Mouse (Mus musculus) right cerebral cortex, postnatal 36 days (tissue): ENCODE data around the gene Wipf1.
"Not testable (repeated sequence)": the region's sequence is repeated elsewhere in the genome, so short reads cannot be mapped to it uniquely, and the experiment has no call there.

Experiments used
- DNase-seq, 2 experiments: peaks; one replicate each; pipeline ENCODE4 v3.0.0; 2022; ENCODE audit warnings: low spot score in 2 of 2, mixed read lengths in 1 of 2

Gene Wipf1

DNA sequence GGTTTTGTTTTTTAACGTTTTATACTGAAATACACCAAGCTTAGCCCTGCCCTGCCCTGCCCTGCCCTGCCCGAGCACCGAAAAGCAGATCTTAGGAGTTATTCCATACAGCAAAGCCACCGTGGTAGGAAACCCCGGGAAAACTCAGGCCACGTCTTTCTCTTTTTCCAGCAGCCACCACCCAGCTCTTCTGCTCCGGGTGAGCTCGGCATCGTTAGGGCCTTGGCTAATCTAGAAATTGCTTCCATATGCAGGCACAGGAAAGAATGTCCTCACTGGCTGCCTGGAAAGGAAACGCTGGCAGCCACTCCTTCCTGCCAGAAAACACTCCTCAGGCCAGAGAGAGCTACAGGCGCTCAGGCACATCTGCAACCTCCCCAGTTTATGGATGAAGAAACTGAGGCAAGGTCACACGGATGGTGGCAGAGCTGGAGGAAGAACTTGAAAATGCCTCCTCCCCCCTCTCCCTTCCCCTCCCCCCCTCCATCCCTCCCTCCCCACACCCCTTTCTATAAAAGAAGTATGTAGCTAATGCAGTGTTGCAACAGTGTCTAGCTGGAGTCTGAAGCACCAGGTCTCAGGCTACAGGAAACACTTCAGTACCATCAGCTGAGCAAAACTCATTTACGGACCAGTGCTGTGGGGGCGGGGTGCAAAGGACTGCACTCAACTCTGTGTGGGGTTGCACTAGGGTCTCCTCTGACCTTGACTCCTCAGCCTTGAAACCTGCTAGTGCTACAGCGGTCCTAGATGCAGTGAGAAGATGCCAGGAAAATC lies 20.1 kb downstream of the Wipf1 start:
- no peak for DNase-seq

DNA sequence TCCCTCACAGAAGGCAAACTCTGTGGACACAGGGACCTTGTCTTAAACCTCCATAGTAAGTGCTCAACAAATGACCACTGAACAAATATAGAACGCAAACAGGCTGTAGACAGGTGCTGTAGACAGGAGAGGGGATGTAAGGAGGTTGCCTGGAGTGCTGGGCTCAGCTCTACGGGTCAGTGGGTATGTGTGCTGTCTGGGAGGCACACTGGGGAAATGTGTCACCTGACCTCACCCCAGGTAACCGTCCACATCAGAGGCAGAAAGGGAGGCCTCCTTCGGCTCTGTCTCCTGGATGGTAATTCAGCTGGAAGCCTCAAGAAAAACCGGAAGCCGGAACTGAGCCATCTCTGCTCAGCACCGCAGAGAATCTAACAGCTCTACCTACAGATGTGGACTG lies 21.6 kb downstream of the Wipf1 start:
- no peak for DNase-seq

DNA sequence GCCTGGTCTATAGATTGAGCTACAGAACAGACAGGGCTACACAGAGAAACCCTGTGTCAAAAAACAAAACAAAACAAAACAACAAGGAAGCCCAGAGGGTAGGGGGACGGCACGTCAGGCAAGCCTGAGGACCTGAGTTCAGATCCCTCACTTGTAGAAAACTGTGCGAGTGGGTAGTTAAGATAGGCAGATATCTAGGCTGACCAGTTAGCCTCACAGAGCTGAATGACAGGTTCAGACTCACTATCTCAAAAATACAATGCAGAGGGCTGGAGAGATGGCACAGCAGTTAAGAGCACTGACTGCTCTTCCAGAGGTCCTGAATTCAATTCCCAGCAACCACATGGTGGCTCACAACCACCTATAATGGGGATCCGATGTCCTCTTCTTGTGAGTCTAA lies 23.2 kb downstream of the Wipf1 start:
- DNase-seq, result not testable (repeated sequence)

DNA sequence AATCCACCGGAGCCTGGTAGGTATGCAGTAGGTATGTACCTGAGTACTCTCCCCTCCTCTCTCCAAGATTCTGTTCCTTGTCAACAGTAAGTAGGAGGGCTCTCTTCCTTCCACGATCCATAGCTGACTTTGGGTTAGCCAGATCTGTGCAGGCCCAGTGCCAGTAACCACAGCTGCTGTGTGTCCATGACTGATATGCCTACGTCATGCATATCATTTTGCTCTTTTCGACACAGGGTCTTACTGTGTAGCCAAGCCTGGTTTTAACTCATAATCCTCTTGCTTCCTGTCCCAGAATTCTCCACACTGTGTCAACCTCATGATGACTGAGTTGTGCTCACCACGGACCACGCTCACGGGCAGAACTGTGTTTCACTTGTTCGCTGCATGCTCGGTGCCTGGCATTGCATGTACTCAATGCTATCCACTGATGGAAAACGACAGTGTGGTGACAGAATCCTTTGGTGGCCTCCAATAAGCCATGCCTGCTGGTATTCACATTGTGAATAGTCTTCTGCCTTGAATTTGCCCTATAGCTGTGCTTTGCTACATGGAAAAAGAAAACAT lies 26.6 kb downstream of the Wipf1 start:
- DNase-seq, result no peak

DNA sequence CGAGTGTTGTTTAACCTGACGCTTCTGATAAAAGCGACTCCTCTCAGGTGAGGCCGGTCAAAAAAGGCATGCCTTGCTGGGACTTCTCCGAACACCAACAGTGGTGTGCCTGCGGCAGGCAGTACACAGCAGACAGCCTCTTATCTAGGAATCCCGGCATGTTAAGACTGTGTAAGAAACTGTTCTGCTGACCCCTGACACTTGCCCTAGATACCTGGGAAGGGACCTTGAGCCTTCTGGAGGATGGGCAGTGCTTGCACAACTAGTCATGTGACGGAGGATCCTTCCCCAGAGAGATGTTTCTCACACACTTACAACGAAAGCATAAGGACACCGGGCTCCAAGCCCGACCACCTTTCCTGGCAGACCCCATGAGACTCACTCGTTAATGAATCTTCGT lies 28.7 kb downstream of the Wipf1 start:
- DNase-seq, result no peak

DNA sequence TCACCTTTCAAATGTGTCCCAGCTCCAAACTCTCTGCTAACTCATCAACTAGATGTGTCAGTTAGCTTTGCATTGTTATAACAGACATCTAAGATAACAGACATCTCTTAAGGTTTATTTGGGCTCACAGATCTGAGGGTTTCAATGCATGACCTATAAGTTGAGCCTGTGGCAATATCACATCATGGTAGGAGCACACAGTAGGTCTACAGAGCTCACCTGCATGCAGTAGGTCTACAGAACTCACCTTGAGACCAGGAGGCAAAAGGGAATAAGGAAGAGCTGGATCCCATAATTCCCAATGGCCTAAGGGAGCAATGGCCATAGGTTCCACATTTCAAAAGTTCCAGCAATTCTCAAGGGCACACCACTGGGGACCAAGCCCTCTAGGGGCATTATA lies 31.2 kb downstream of the Wipf1 start:
- no peak for DNase-seq

DNA sequence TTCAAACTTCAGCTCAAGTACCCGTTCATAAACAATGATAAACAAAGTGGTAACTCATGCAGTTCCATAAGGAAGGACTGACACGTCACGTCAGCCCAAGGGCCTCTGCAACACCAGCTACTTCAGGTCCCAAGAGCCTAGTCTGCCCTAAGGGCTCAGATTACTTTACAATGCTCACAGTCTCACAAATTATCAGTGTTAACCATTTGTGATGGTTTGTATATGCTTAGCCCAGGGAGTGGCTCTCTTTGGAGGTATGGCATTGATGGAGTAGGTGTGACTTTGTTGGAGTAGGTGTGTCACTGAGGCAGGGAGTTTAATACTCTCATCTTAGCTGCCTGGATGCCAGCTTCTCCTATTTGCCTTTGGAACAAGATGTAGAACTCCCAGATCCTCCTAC lies 32.0 kb downstream of the Wipf1 start:
- DNase-seq, result no peak

DNA sequence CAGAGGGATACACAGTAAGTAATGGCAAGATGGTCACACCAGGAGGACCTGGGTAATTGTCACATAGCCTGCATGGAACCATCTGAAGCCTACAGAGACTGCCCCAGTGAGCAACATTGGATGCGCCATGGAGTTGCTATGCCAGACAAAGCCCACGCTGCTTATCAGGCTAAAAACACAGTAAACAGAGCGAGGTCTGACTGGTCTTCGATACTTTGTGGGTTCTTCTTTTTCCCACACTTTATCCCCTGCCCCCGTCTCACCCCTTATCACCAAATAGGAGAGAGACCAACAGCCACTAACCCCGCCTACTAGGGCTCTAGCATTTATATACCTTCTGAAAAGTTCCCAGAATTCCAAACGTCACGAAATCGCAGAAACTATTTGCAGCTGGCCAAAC lies 32.6 kb downstream of the Wipf1 start:
- DNase-seq, result no peak

DNA sequence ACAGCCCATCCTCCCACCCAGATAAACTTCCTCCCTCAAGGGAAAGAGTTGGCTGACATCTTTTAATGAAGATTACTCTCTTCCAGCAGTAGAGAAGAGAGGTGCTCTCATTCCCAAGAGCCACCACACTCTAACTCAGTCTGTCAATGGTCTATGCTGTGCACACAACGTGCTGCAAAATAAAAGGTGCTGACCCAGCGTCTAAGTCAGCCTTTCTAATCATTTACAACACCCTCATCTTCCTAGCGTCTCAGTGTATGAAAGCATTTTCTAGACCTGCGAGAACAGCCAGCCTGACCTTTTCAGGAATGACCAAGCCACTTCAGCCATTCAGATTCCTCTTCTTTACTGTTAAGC lies 33.2 kb downstream of the Wipf1 start:
- no peak for DNase-seq

DNA sequence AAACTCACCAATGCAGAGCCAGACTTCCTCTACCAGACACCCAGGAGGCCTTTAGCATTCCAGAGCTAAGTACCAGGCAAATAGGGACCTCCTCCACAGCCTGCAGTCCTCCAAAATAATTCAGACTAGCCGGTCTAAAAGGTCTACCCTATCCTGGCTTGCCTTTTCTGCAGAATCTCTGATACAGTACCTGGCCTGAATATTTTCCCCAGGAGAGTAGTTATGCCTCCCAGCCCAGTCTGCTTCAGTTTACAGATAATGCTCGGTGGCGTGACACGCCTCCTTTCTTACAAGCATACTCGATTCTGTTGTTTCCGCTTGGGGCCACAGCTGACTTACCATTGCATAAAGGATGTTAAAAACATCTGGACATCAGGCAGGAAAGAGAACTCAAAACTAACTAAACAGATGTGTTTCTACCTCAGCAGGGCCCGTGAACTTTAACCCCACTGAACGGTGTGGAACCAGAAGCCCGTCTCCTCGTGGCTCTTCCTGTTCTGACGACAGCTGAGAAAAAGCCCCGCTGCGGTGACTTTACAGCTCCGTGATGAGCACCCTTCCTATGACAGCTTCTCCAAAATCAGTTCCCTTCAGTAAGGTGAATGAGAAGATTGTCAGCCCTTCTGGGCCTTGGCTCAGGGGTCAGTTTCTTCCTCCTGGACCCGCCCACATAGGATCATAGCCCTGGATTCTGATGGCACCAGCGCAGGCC lies 33.8 kb downstream of the Wipf1 start:
- DNase-seq, result no peak

DNA sequence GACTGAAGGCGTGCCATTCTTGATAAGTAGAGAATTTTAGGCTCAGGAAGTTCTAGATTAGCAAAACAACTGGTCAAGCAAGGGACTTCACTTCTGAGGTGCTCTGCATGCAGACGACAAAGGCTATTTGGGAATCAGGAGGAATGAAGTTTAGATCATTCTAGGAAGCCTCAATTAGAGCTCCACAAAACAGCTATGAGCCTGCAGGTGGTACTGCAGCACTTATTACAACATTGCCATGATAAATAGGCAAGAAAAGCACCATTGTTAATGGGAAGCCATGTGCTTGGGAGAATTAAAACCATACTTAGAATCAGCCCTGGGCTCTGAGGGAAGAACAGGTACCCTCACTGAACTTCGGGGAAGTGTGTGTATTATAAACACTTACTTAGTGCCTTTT lies 36.0 kb downstream of the Wipf1 start:
- no peak for DNase-seq

DNA sequence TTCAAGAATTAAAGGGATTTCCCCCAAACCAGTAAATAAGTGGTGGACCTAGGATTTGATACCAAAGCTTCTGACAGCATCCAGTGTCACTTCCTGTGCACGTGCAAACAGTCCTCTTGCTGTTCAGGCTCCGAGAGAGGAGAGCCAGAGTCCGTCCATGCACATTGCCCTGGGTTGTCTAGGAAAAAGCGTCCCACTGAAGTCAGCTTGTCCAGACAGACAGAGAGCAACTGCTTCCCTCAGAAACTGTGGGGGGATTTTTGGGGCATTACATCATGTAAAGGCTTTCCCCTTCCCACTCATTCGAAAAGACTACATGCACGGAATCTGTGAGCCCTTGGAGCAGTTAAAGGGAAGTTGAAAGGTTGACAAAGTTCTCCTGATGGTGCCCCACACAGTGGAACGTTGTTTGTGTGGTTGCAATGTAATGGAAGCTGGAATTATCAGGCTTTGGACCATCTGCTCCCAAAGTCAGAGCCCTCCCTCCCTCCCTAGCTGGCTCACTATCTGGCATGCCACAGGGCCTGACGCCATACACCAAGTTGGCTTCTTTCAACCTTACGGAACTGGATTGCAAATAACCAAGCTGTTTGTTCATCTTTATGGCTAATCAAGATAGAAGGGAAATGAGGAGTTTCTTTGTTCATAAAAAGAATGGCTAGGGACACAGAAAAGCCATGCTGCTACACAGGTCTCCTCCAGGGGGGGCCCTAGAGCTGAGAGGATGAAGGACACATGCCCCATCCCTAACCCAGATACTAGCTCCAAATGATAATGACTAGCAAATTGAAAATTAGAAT lies 37.9 kb downstream of the Wipf1 start:
- no peak for DNase-seq

DNA sequence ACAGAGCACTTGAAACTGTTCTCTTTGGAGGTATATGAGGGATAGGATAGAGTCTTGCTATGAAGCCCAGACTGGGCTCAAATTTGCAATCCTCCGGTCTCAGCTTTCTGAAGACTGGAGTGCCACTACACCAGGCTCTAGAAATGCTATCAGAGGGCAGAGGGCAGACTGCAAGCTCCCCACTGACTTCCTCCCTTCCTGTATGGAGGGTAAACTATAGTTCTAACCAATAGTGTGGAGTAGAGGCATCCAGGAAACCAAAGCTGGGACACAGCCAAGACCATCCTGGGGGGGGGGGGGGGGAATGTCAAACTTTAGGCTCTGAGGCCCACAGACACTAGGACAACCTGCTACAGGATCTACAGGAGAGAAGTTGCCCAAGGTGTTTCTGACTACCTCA lies 39.1 kb downstream of the Wipf1 start:
- DNase-seq, result no peak

DNA sequence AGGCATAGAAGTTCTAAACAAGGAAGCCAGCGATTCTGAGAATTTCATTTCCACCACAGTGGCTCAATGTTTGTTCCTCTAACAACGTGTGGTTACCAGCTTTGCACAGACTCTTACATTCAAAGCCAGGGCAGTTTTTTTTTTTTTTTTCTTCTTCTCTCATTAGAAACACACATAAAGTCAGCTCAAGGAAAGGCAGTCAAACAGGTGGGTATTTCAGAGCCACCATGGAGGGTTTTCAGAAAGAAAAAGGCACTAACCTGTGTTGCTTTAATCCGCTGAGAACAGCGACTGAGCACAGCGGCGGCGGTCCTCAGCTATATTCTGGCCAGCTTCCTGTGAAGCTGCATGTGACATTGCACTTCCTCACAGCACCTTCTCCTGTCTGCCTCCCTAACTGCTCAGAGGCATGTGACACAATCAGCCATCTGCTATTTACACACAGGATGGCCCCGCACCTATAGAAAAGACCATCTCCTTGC lies 43.4 kb downstream of the Wipf1 start:
- no peak for DNase-seq

DNA sequence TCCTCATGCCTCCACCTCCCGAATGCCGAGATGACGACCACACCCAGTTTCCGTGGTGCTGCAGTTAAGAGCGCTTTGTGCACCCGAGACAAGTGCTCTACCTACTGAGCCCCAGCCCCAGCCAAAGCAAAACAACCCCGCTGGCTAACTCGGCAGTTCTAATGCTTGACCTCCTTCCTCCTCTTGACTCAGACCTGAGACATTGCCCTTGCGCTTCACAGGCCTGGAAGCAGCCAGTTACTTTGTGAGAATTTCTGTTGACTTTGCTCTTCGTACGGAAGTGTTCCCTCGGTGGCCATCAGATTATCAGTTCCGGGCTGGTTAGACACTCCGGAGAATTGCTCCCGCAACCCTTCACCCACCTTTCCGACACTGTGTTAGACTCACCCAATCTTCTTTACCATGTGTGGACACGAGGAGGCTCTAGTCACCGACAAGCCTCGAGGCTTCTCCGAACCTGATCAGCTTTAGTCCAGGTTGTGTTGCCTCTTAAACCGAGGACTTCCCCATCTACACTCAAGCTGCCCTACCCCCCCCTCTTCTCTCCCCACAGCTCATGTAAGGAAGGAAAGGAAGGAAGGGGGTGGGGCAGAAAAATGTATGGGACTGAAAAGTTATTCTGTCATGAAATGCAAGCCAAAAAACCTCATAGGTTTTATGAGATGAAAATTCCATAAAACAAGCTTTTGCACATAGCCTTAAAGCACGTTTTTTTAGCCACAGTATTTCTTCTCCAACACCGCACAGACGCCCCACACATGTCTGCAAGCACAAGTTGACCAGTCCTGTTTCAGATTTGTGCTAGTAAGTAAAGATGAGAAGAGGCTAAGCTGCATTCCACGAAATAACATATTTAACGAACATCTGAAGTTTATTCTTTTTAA lies 44.1 kb downstream of the Wipf1 start:
- no peak for DNase-seq

DNA sequence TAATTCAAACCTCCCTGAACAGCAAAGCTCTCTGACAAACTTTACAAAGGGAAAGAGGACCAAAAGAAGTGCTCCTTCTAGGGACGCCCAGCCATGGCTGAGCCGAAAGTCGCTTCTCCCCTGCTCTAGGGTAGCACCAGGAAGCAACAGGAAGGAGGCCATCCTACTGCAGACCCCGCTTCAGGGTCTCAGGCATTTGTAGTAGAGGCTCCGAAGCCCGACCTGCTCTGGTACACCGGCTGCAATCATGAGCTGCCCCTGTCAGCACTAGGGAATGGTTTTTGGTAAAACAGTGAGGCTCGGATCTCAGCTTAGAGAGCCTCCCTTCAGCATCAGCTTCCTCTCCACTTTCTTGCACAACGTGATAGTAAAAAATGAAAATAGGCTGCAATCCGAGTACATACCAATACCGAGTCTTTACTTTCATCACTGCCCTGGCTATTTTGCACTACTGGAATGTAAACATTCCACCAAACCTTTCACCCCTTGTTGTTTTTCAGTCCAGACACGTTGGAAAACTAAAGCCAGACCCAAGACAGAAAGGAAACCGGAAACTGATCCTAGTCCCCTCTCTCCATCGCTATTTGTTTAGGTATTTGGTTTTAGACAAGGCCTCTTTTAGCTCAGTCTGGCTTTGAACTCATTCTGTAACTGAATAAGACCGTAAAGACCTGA lies 44.8 kb downstream of the Wipf1 start:
- no peak for DNase-seq

DNA sequence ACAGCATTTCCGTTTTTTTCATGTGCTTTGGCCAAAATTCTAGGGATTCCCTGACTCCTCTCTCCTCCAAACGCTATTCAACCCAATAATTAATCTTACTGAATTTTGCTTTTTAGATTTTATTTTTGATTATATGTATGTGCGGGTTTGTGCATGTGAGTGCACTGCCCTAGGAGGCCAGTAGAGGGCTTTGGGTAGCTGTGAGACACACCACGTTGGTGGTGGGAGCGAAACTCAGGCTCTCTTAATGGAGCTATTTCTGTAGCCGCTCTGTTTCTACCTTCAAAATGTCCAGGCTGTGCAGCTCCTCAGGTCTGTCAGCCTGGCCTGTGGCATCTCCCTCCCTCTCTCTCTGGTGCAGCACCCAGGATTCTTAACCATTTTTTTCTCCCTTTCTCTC lies 50.7 kb downstream of the Wipf1 start:
- no peak for DNase-seq

DNA sequence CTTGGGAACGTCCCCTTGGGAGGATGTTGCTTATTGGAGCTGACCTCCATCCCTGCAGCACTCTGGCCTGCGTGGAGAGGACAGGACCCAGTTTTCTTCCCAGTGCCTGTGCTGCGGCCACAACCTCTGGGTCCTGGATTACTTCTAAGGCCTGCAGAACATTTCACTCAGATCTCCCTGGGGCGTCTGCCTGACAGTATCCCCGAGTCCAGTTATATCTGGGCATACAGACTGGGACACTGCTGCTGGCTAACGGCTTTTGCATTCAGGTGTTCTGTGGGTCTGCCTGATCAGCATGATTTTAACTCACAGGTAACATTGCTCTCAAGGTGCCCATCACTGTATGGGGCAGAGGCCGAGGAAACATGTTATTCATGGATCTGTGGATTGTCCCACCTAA lies 52.0 kb downstream of the Wipf1 start:
- DNase-seq, result no peak

DNA sequence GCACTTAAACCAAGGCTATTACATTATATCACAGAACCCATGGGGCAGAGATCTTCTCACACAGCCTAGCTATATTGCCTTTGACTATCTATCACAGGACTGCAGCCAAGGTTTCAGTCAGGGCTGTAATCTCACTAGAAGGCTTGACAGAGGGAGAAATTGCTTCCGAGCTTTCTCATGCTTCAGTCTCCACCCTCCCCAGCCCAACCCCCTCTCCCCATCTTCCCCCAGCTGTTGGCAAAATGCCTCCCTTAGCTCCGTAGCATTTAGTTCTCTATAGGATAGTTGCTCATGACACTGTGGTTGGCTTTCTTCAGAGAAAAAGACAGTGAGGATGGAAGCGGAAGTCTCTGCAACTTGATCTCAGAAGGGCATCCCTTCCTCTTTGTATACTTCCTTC lies 54.0 kb downstream of the Wipf1 start:
- no peak for DNase-seq

DNA sequence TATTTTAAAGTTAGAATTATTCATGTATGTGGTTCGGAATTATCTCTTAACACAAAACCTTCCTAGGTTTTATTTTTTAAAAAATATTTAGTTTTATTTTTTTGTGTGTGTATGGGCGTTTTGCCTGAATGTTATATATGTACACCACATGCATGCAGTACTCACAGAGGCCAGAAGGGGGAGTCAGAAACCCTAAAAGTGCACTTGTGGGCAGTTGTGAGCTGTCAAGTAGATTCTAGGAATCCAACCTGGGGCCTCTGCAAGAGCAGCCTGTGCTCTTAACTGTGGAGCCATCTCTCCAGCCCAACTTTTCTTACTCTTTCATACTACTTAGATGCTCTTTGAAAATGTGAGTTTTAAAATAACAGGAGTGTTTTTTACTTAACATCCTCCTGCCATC lies 57.4 kb downstream of the Wipf1 start:
- no peak for DNase-seq

DNA sequence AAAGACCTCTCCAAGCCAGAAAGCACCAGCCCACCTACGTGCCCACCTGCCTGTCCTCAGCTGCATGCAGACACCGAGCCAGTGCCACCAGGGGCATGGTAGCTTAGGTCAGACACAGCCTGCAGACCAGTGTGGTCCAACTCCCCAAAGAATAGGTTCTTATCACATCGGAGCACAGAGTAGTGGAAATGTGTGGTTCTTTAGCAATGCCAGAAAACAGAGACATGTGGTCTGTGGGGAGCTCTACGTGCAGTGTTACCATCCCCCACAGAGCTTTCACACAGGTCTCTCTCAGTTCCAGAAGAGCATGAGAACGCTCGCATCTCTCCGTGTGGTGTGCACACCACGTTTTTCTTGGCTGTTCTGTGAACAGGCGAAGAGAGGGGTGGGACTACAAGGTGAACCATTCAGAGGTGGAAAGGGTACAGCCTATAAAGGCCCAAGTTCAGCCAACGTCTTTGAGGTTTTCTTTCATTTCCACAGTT lies 59.3 kb downstream of the Wipf1 start:
- DNase-seq, result no peak
